9 mouse cellular contexts compared by ENCODE assay signal in the genomic region with DNA sequence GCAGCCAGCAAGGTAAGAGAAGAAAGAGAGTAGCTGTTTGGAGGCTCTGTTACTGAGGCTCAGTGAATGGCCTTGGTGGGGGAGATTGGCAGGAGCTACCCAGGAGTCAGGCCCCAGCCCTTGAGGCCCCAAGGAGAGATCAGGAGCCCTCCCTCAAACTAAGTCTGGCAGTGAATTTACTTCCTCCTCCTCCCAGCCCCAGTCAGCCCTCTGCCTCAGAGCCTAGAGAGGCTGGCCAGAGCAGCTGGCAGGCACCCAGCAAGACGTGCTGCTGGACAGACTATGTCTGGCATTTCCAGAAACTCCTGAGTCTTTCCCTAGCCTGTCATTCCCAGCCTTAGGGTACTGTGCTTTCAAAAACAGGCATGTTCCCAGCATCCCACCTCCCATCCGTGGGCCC. TPM values are rescaled to one million over a fixed set of nuclear protein-coding genes. Genes with fewer than 3 reads are reported as not detected.
A peak's percentile ranks its signal among the peaks of the same experiment; 100 is the strongest.
DNase-seq lines count a peak whose midpoint lies in the region.
"Had no signal": no experiment of that assay in that cellular context is flagged by ENCODE, and none has a peak within 500 bp of the region (broad histone marks: within the 10 kb centered on the region; RNA-seq: fewer than 3 reads in every experiment).

No protein-coding gene starts in this region.

- peaks cover 9% of the 10 kb centered on the region for H3K4me1 ChIP-seq in forebrain, embryonic 10.5 days

- H3K27ac ChIP-seq in forebrain, embryonic 10.5 days: no peak overlapping the region
- H3K27ac ChIP-seq: liver, embryonic 14.5 days had no signal

- H3K27me3 ChIP-seq in forebrain, embryonic 10.5 days (ENCODE audit: poor library complexity, severe bottlenecking): peaks cover 25% of the 10 kb centered on the region

- no peaks in the 10 kb centered on the region for H3K9me3 ChIP-seq in forebrain, embryonic 10.5 days

- intact Hi-C loops in heart, postnatal 25 days (cut with DNase I): no loop called here

- WGBS in forebrain, embryonic 10.5 days: 60% methylated on average over 2 of the region's 2 CpGs

- DNase-seq in adrenal gland, adult (ENCODE audit: inconsistent age in 2 of 2, low spot score in 1 of 2): peak; percentile 60 to 82
- DNase-seq in adrenal gland, adult 8-10 months: no peak
- DNase-seq in right cerebral cortex, postnatal 4 days: peak; percentile 55
- DNase-seq in right cerebral cortex, adult 18-20 months: no peak
- DNase-seq in heart, postnatal 25 days (ENCODE audit: low spot score): peak; percentile 69
- peak; percentile 71 to 78 for DNase-seq in lung, adult 18-20 months
- no peak for DNase-seq in forebrain, embryonic 10.5 days (ENCODE audit: extremely low spot score, low spot score)
- DNase-seq in embryo, embryonic 10.5 days (ENCODE audit: low spot score): no peak

- no peaks in the 10 kb centered on the region for H3K36me3 ChIP-seq in forebrain, embryonic 10.5 days (replicated peaks)

- no peak overlapping the region for H3K4me3 ChIP-seq in forebrain, embryonic 10.5 days

RNA-seq across cellular contexts. Expression of a gene that starts 4.7 kb away (rescaled TPM):
- 1 to 10 TPM; 5.4 to 9.5 (median 6.5) TPM for total RNA-seq in adrenal gland, adult 8-10 months (2022)
- total RNA-seq in heart, postnatal 25 days (2021): 1 to 10 TPM; 4.4 TPM
- polyA plus RNA-seq in forebrain, embryonic 10.5 days (2016; fragmentation: Nextera tagmentation; extraction: Ambion mirVana): 1.5 and 2.0 TPM in 2 replicates

RNA-seq across cellular contexts. Expression of a gene that starts 33.5 kb away (rescaled TPM):
- total RNA-seq in adrenal gland, adult 8-10 months (2022): 1 to 10 TPM; 1.4 to 6.4 (median 3.0) TPM
- 10 to 100 TPM; 17.3 to 26.1 TPM for total RNA-seq in heart, postnatal 25 days (2021)
- 0.27 and 0.36 TPM in 2 replicates for polyA plus RNA-seq in forebrain, embryonic 10.5 days (2016; fragmentation: Nextera tagmentation; extraction: Ambion mirVana)

RNA-seq across cellular contexts. Expression of a gene that starts 47.3 kb away (rescaled TPM):
- 100 to 1,000 TPM in 3 of 4 experiments, 10 to 100 TPM in 1; 95.8 to 118 (median 108) TPM for total RNA-seq in adrenal gland, adult 8-10 months (2022)
- 10 to 100 TPM; 24.0 to 28.8 TPM for total RNA-seq in heart, postnatal 25 days (2021)
- 6.5 TPM in 2 replicates for polyA plus RNA-seq in forebrain, embryonic 10.5 days (2016; fragmentation: Nextera tagmentation; extraction: Ambion mirVana)

Comparison
In these comparisons a context has a peak if more than half of its experiments do, and no peak if none do; other contexts are left out.
1. DNase-seq: peak in adrenal gland, adult (2 of 2), right cerebral cortex, postnatal 4 days (single experiment), heart, postnatal 25 days (single experiment) and lung, adult 18-20 months (2 of 2); none in adrenal gland, adult 8-10 months (single experiment), right cerebral cortex, adult 18-20 months (single experiment), forebrain, embryonic 10.5 days (single experiment) and embryo, embryonic 10.5 days (single experiment).